Mouse (Mus musculus) embryo, embryonic 11 days (tissue): ENCODE measurements at regions not wholly inside any gene's neighbourhood (a gene's known extent, or its start where the extent isn't known, plus 50 kb on each side); places are given as distances from the start of the nearest gene placed in this dataset.

Source experiments
- DNase-seq: peaks from one replicate; pipeline ENCODE4 v3.0.0-alpha.2; 2015

- no peak for DNase-seq
Observed at GRCm38 (mm10) chr3:137728689-137729088, 57.4 kb downstream of the Gm21962 start.

GRCm38 (mm10) chr3:137729421-137729820, 58.1 kb downstream of the Gm21962 start:
- no peak for DNase-seq

- peak; percentile 19 for DNase-seq
Observed at GRCm38 (mm10) chr3:137737222-137737800, 66.0 kb downstream of the Gm21962 start.

GRCm38 (mm10) chr3:137741528-137741927, 70.2 kb downstream of the Gm21962 start:
- DNase-seq, result no peak

- DNase-seq, result no peak
Observed at GRCm38 (mm10) chr3:137742119-137742518, 70.8 kb downstream of the Gm21962 start.

- no peak for DNase-seq
Observed at GRCm38 (mm10) chr3:137751732-137752260, 80.5 kb downstream of the Gm21962 start.

- DNase-seq, result peak; percentile 92
Observed at GRCm38 (mm10) chr3:137752447-137753256, 81.3 kb downstream of the Gm21962 start.

GRCm38 (mm10) chr3:137753257-137753654, 81.9 kb downstream of the Gm21962 start:
- DNase-seq, result no peak

GRCm38 (mm10) chr3:137755391-137755790, 84.1 kb downstream of the Gm21962 start:
- DNase-seq, result no peak

- no peak for DNase-seq
Observed at GRCm38 (mm10) chr3:137762213-137762884, 91.0 kb downstream of the Gm21962 start.

GRCm38 (mm10) chr3:137763406-137763805, 92.1 kb downstream of the Gm21962 start:
- DNase-seq, result no peak

- no peak for DNase-seq
Observed at GRCm38 (mm10) chr3:137768627-137769026, 95.7 kb upstream of the H2afz start.

- DNase-seq, result no peak
Observed at GRCm38 (mm10) chr3:137775076-137775849, 89.0 kb upstream of the H2afz start.

- peak; percentile 55 for DNase-seq
Observed at GRCm38 (mm10) chr3:137778113-137778512, 86.2 kb upstream of the H2afz start.

- DNase-seq, result peak; percentile 28
Observed at GRCm38 (mm10) chr3:137780029-137780428, 84.3 kb upstream of the H2afz start.

GRCm38 (mm10) chr3:137782836-137783235, 81.5 kb upstream of the H2afz start:
- no peak for DNase-seq

- peak; percentile 42 for DNase-seq
Observed at GRCm38 (mm10) chr3:137783937-137784911, 80.1 kb upstream of the H2afz start.

- peak; percentile 68 for DNase-seq
Observed at GRCm38 (mm10) chr3:137785224-137785623, 79.1 kb upstream of the H2afz start.

GRCm38 (mm10) chr3:137785871-137786270, 78.4 kb upstream of the H2afz start:
- DNase-seq, result no peak

GRCm38 (mm10) chr3:137789671-137790070, 74.6 kb upstream of the H2afz start:
- no peak for DNase-seq

GRCm38 (mm10) chr3:137790340-137790739, 73.9 kb upstream of the H2afz start:
- DNase-seq, result no peak
